Mouse (Mus musculus) liver, adult 2 months (tissue): ENCODE measurements at regions not wholly inside any gene's neighbourhood (a gene's known extent, or its start where the extent isn't known, plus 50 kb on each side); places are given as distances from the start of the nearest gene placed in this dataset.

Experiments used
- CTCF ChIP-seq: fragments of 200-500 bp; IDR thresholded peaks from 2 replicates; pipeline ENCODE4 v1.5.1; 2011; ENCODE audit warnings: low read depth, low read length, control low read depth
- POLR2A ChIP-seq: fragments of 200-500 bp; IDR thresholded peaks from 2 replicates; pipeline ENCODE4 v1.6.1; 2011; ENCODE audit warnings: low read length, control low read depth; ENCODE audit not compliant: insufficient read depth; ENCODE audit errors: extremely low read depth

- TF ChIP-seq POLR2A = no peak
- TF ChIP-seq CTCF = no peak
Observed at GRCm38 (mm10) chr11:86879356-86879905, 71.9 kb upstream of the Dhx40 start.
